Mouse (Mus musculus) lung, postnatal 25 days (tissue): ENCODE measurements at regions not wholly inside any gene's neighbourhood (a gene's known extent, or its start where the extent isn't known, plus 50 kb on each side); places are given as distances from the start of the nearest gene placed in this dataset.

Experiments used
- DNase-seq: peaks from one replicate; pipeline ENCODE4 v3.0.0; 2022; ENCODE audit warnings: low spot score

GRCm38 (mm10) chr4:87501791-87502190, 271.5 kb upstream of the Slc24a2 start:
- DNase-seq = no peak

- DNase-seq = no peak
These were observed 270.2 kb upstream of the Slc24a2 start for GRCm38 (mm10) chr4:87500441-87500840.

GRCm38 (mm10) chr4:87487798-87488197, 257.5 kb upstream of the Slc24a2 start:
- no peak for DNase-seq

GRCm38 (mm10) chr4:87475537-87475936, 245.3 kb upstream of the Slc24a2 start:
- no peak for DNase-seq

- no peak for DNase-seq
These were observed 243.2 kb upstream of the Slc24a2 start for GRCm38 (mm10) chr4:87473331-87474039.

- no peak for DNase-seq
These were observed 242.5 kb upstream of the Slc24a2 start for GRCm38 (mm10) chr4:87472787-87473186.

- DNase-seq = no peak
These were observed 241.1 kb upstream of the Slc24a2 start for GRCm38 (mm10) chr4:87471385-87471784.

- DNase-seq = no peak
These were observed 237.3 kb upstream of the Slc24a2 start for GRCm38 (mm10) chr4:87467600-87467999.

GRCm38 (mm10) chr4:87467018-87467417, 236.7 kb upstream of the Slc24a2 start:
- DNase-seq = no peak

GRCm38 (mm10) chr4:87461181-87461912, 231.1 kb upstream of the Slc24a2 start:
- no peak for DNase-seq

- no peak for DNase-seq
These were observed 225.7 kb upstream of the Slc24a2 start for GRCm38 (mm10) chr4:87455863-87456578.

- DNase-seq = no peak
These were observed 221.8 kb upstream of the Slc24a2 start for GRCm38 (mm10) chr4:87452122-87452521.

GRCm38 (mm10) chr4:87451251-87451650, 221.0 kb upstream of the Slc24a2 start:
- no peak for DNase-seq

GRCm38 (mm10) chr4:87448338-87448737, 218.1 kb upstream of the Slc24a2 start:
- DNase-seq = no peak

GRCm38 (mm10) chr4:87446856-87447255, 216.6 kb upstream of the Slc24a2 start:
- no peak for DNase-seq

- no peak for DNase-seq
These were observed 203.9 kb upstream of the Slc24a2 start for GRCm38 (mm10) chr4:87434136-87434535.

- DNase-seq = peak; percentile 57
These were observed 198.1 kb upstream of the Slc24a2 start for GRCm38 (mm10) chr4:87428374-87428773.

- no peak for DNase-seq
These were observed 193.8 kb upstream of the Slc24a2 start for GRCm38 (mm10) chr4:87424066-87424465.

GRCm38 (mm10) chr4:87422588-87422987, 192.3 kb upstream of the Slc24a2 start:
- DNase-seq = no peak

GRCm38 (mm10) chr4:87403354-87403753, 173.1 kb upstream of the Slc24a2 start:
- peak; percentile 63 for DNase-seq

GRCm38 (mm10) chr4:87402173-87402556, 171.9 kb upstream of the Slc24a2 start:
- no peak for DNase-seq

- DNase-seq = no peak
These were observed 171.3 kb upstream of the Slc24a2 start for GRCm38 (mm10) chr4:87401316-87402172.
